Mouse (Mus musculus) ES-Bruce4 (cell line): ENCODE measurements around the gene Map2k1.

Experiments used
- CTCF ChIP-seq: IDR thresholded peaks from one replicate; pipeline ENCODE4 v1.8.1; 2011; ENCODE audit warnings: low read depth, low read length
- POLR2A ChIP-seq: IDR thresholded peaks from one replicate; pipeline ENCODE4 v1.8.1; 2011; ENCODE audit warnings: low read length; ENCODE audit not compliant: insufficient read depth

DNA sequence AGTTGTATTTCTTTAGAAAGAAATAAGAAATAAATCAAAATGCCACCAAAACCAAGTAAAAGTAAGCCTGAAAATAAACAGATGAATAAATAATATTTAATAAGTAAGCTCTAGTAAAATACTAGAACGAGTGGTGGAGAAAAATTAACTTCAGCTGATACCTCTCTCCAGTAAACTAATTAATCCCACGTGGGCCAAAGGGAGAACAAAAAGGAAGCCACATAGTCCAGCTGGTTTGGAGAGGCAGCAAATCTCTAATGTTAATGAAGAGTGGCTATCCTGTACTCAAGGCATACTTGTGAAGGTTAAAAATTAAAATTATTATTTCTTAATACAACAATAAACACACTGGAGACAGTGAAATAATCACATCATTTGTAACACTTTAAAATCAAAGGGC, 13.3 kb downstream of the Map2k1 start:
- no peak for TF ChIP-seq POLR2A
- TF ChIP-seq CTCF = no peak
